Mouse (Mus musculus) hindbrain, postnatal 0 days (tissue): ENCODE data around the gene Aox3. TPM values are rescaled to one million over a fixed set of nuclear protein-coding genes. Genes with fewer than 3 reads are reported as not detected.

Experiments used
- ATAC-seq: fragments of 200-750 bp; cut with Nextera tagmentation; 2 replicates; pipeline ENCODE4 v1.8.0; 2017; ENCODE audit warnings: mild to moderate bottlenecking, moderate TSS enrichment, moderate library complexity
- DNase-seq: peaks from one replicate; pipeline ENCODE4 v3.0.0-alpha.2; 2015; ENCODE audit warnings: low spot score
- H3K27ac ChIP-seq: fragments of 300-500 bp; sonication (generic); 2 replicates; pipeline ENCODE4 v1.5.1; 2014; ENCODE audit warnings: mild to moderate bottlenecking
- H3K27me3 ChIP-seq: fragments of 300-500 bp; sonication (generic); 2 replicates; pipeline ENCODE4 v1.6.1; 2014; ENCODE audit warnings: low read length, mixed read lengths; ENCODE audit not compliant: insufficient read depth
- H3K36me3 ChIP-seq: fragments of 300-500 bp; sonication (generic); 2 replicates; pipeline ENCODE4 v1.6.1; 2014; ENCODE audit warnings: low read length, mixed read lengths; ENCODE audit not compliant: insufficient read depth
- H3K4me1 ChIP-seq: fragments of 300-500 bp; sonication (generic); 2 replicates; pipeline ENCODE4 v1.6.1; 2014; ENCODE audit warnings: antibody characterized with exemption, low read length, mixed read lengths; ENCODE audit not compliant: insufficient read depth
- H3K4me2 ChIP-seq: fragments of 300-500 bp; sonication (generic); 2 replicates; pipeline ENCODE4 v1.6.1; 2014; ENCODE audit warnings: low read depth, mild to moderate bottlenecking, low read length, moderate library complexity, mixed read lengths
- H3K4me3 ChIP-seq: fragments of 300-500 bp; sonication (generic); 2 replicates; pipeline ENCODE4 v1.5.1; 2014; ENCODE audit warnings: low read length
- H3K9ac ChIP-seq: fragments of 300-500 bp; sonication (generic); replicated peaks from 2 replicates; pipeline ENCODE4 v1.6.1; 2014; ENCODE audit warnings: mild to moderate bottlenecking, low read length, moderate library complexity, mixed read lengths
- H3K9me3 ChIP-seq: fragments of 300-500 bp; sonication (generic); 2 replicates; pipeline ENCODE4 v1.6.1; 2016; ENCODE audit warnings: low read length, mixed read lengths
- CTCF ChIP-seq: IDR thresholded peaks from 2 replicates; pipeline ENCODE4 v1.5.1; 2016; ENCODE audit warnings: antibody characterized with exemption, control low read depth, low read depth
- WGBS: fragments of 180-500 bp; shearing (Covaris S2); extraction: QIAGEN DNeasy Blood & Tissue Kit; methylation state at CpG from one replicate; pipeline ENCODE4 v1.1.7; 2014; 5-methylcytosine and 5-hydroxymethylcytosine counted together
- polyA plus RNA-seq: library from polyadenylated mRNA; unstranded; fragments of >200 nt; fragmentation: Nextera tagmentation; extraction: Ambion mirVana; gene quantifications from 2 replicates; pipeline ENCODE4 v1.2.1, GENCODE M21; 2015
- total RNA-seq: library from RNA; depleted of rRNA; stranded (reverse); fragments of >200 nt; gene quantifications from 2 replicates; pipeline ENCODE4 v1.2.3, GENCODE M21; 2014

The Aox3 gene
- total and polyA plus RNA-seq, 2 experiments from 2014 or later = 0.78 to 1.1 TPM

DNA sequence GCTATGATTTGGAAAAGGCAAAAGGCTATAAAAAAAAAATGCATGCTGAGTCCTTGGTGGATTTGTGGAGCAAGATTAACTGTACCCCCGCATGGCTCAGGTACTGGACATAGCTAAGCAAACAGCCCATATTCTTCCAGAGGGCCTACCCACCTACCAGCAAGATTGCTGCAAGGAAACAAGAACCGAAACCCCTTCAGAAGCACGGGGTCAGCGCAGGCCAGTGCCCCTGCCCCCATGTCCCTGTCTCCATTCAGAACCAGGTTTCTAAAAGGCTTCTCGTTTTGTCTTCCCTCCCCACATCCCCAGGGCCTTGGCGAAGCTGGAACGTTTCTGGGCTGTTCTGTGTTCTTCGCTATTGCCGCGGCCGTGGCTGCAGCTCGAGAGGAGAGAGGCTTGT lies 81.4 kb downstream of the Aox3 start:
- no peak overlapping the region for H3K9ac ChIP-seq
- no peak for TF ChIP-seq CTCF
- DNase-seq (no peak), ATAC-seq (no peak)
- H3K4me2 ChIP-seq = no peak overlapping the region
- no peaks in the 10 kb centered on the region for H3K9me3 ChIP-seq
- no peaks in the 10 kb centered on the region for H3K27me3 ChIP-seq
- H3K4me3 ChIP-seq = no peak overlapping the region
- H3K27ac ChIP-seq = no peak overlapping the region
- no peaks in the 10 kb centered on the region for H3K36me3 ChIP-seq
- 88% methylated on average over 12 of the region's 12 CpGs for WGBS
- H3K4me1 ChIP-seq = no peaks in the 10 kb centered on the region

DNA sequence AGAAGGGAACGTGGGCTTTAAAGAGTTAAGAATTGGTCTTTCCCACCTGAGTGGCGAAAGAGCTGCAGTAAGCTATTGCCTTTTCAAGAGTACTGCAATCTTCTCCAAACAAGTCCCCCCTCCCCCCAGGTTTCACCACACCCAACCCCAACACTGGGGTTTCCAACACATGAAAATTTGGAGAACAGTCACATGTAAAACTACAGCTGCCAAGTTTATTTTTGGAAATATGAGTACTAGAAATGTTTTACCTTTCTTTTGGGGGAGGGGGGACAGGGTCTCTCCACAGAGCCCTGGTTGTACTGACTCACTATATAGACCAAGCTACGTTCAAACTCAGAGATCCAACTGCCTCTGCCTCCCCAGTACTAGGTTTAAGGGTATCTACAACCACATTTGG lies 82.1 kb downstream of the Aox3 start:
- no peaks in the 10 kb centered on the region for H3K4me1 ChIP-seq
- 81% methylated on average over 3 of the region's 3 CpGs for whole genome bisulfite sequencing
- ATAC-seq = no peak
- no peak overlapping the region for H3K4me2 ChIP-seq
- H3K27ac ChIP-seq = no peak overlapping the region
- TF ChIP-seq CTCF = no peak
- H3K9ac ChIP-seq = no peak overlapping the region
- no peaks in the 10 kb centered on the region for H3K27me3 ChIP-seq
- DNase-seq = no peak
- H3K4me3 ChIP-seq = no peak overlapping the region
- no peaks in the 10 kb centered on the region for H3K9me3 ChIP-seq
- no peaks in the 10 kb centered on the region for H3K36me3 ChIP-seq

DNA sequence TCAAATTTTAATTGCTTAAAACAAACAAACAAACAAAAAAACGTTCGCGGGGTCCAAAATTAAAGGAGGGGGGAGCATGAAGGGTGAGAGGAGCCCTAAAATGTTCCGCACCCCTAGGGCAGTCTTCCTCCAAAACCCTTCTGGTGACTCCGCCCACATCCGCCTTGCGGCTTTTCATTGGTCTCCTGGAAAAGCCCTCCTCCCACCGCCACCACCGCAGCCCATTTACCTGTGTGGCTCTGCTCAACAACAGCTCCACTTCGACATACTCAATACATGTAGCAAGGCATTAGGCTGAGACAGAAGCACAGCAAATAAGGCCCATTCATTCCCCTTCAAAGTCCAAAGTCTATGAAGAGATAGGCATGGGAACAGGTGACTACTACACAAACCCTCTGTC lies 82.6 kb downstream of the Aox3 start:
- DNase-seq (no peak), ATAC-seq (no peak)
- H3K9me3 ChIP-seq = no peaks in the 10 kb centered on the region
- H3K27ac ChIP-seq = no peak overlapping the region
- no peaks in the 10 kb centered on the region for H3K4me1 ChIP-seq
- H3K4me2 ChIP-seq = peak overlapping the region; percentile 31; the same call in 1 of the 2 replicates
- no peaks in the 10 kb centered on the region for H3K36me3 ChIP-seq
- WGBS = 19% methylated on average over 10 of the region's 10 CpGs
- no peaks in the 10 kb centered on the region for H3K27me3 ChIP-seq
- H3K4me3 ChIP-seq = no peak overlapping the region
- TF ChIP-seq CTCF = no peak
- no peak overlapping the region for H3K9ac ChIP-seq

DNA sequence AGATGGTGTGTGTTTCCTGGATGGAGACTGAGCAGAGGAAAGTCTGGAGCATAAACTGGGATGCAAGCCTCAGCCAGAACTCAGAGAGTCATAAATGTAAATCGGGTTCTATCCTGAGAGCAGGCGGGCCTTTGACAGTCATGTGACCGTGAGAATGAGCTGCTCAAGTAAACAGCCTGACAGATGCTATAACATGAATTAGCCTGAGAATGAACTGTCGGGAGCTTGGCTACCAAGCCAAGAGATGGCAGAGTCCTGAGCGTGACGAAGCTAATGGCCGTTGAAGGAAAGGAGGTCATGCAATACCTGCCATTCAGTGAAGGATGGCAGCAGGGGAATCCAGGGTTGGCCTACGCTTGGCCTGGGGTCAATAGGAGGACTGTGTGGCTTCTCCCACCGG lies 84.1 kb downstream of the Aox3 start:
- Histone ChIP-seq H3K9ac (no peak overlapping the region), H3K4me2 (no peak overlapping the region), H3K27me3 (no peaks in the 10 kb centered on the region), H3K4me1 (no peaks in the 10 kb centered on the region), H3K36me3 (no peaks in the 10 kb centered on the region), H3K4me3 (no peak overlapping the region), H3K9me3 (no peaks in the 10 kb centered on the region), H3K27ac (no peak overlapping the region)
- TF ChIP-seq CTCF = no peak
- WGBS = 63% methylated on average over 9 of the region's 9 CpGs
- DNase-seq (peak; percentile 12), ATAC-seq (no peak)

DNA sequence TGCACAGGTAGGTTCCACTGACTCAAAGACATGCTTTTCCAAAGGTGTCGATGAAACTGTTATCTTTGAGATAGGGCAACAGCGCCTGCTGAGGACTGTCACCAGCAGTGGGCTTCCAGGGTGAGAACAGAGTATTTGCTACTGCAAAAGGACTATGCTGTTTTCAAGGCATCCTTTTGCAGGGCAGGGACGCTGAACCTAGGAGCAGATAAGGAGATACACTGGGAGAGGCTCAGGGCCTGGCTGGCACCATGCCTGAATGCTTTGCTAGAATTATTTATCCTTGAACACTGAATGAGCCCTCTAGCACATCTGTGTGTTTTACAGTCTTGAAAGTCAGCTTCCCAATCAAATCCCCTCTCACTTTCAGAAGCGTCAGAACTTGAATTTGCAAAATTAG lies 85.5 kb downstream of the Aox3 start:
- TF ChIP-seq CTCF = no peak
- ATAC-seq (no peak), DNase-seq (no peak)
- Histone ChIP-seq H3K9me3 (no peaks in the 10 kb centered on the region), H3K36me3 (no peaks in the 10 kb centered on the region), H3K27me3 (no peaks in the 10 kb centered on the region), H3K4me3 (no peak overlapping the region), H3K4me1 (no peaks in the 10 kb centered on the region), H3K9ac (no peak overlapping the region), H3K4me2 (no peak overlapping the region), H3K27ac (no peak overlapping the region)
- WGBS = 83% methylated on average over 4 of the region's 4 CpGs

DNA sequence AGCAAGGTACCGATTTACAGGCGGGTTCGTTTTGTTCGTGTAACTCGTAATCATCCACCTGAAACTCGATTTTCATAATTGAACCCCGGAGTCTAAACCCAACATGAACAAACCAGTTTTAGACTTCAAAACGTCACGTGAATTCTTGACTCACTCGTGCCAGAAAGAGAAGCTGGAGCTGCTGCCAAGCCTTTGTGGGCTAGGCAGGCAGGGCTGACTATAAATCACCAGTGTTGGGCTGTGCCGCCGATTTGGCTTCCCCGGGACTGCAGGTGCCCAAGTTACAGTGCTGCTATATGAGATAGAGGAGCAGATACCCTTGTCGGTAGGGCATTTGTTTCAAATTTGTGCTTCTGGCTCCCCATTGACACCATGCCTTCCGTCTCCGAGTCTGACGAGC lies 97.3 kb downstream of the Aox3 start, which contains the start of gene Aox4:
Gene Aox4, plus strand, starts transcription at position 195 of the 400 bp plus-strand sequence.
- H3K4me1 ChIP-seq = no peaks in the 10 kb centered on the region
- H3K4me3 ChIP-seq = no peak within 1 kb of the TSS
- no peaks in the 10 kb centered on the region for H3K27me3 ChIP-seq
- WGBS = 75% methylated on average over 17 of the region's 17 CpGs
- no peak within 1 kb of the TSS for H3K27ac ChIP-seq
- H3K4me2 ChIP-seq = 0 out of 2 replicates have a peak within 1 kb of the TSS, but pooled peaks have one; percentile 10
- TF ChIP-seq CTCF = no peak
- H3K9ac ChIP-seq = no peak within 1 kb of the TSS
- H3K36me3 ChIP-seq = no peaks in the 10 kb centered on the region
- no peaks in the 10 kb centered on the region for H3K9me3 ChIP-seq
- peak; percentile 39 for DNase-seq
- no peak for ATAC-seq

DNA sequence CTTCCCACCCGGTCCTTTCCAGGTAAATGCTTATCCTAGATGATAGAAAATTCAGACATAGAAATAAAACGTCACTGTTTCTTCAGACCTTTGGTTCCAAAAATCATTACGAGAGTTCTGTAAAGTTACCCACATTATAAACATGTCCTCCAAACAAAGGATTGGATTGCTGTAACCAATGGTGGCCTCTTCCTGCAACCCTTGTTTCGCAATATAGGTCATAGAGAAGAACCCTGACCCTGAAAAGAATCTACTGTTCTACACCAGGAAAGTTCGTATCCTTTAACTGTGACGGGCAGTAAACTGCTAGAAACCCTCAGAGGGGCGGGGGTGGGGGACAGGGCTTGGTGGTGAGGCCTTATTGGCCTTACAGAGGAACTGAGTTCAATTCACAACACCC lies 99.9 kb downstream of the Aox3 start:
- 90% methylated on average over 7 of the region's 7 CpGs for WGBS
- no peak for DNase-seq
- H3K4me1 ChIP-seq = no peaks in the 10 kb centered on the region

More for the DNA sequence above, 99.9 kb downstream of the Aox3 start:
- Histone ChIP-seq H3K27me3 (no peaks in the 10 kb centered on the region), H3K27ac (no peak overlapping the region), H3K9me3 (no peaks in the 10 kb centered on the region), H3K9ac (no peak overlapping the region), H3K36me3 (no peaks in the 10 kb centered on the region), H3K4me3 (no peak overlapping the region), H3K4me2 (no peak overlapping the region)
- no peak for ATAC-seq
- TF ChIP-seq CTCF = no peak
